Mouse (Mus musculus) liver, embryonic 11.5 days (tissue): ENCODE measurements around the gene Dnm1. TPM values are rescaled to one million over a fixed set of nuclear protein-coding genes. Genes with fewer than 3 reads are reported as not detected.
A peak's percentile ranks its signal among the peaks of the same experiment; 100 is the strongest.

Experiments
- ATAC-seq: fragments of 200-750 bp; cut with Nextera tagmentation; replicated peaks from 2 replicates; pipeline ENCODE4 v1.8.0; 2017; ENCODE audit warnings: moderate number of reproducible peaks, mild to moderate bottlenecking, moderate TSS enrichment, moderate library complexity; ENCODE audit not compliant: low FRiP score
- DNase-seq: peaks from one replicate; pipeline ENCODE4 v3.0.0-alpha.2; 2017; ENCODE audit warnings: low spot score
- H3K27ac ChIP-seq: fragments of 300-500 bp; sonication (generic); 2 replicates; pipeline ENCODE4 v1.5.1; 2014; ENCODE audit warnings: mild to moderate bottlenecking, low read depth, low read length, control low read depth
- H3K27me3 ChIP-seq: fragments of 300-500 bp; sonication (generic); replicated peaks from 2 replicates; pipeline ENCODE4 v1.6.1; 2014; ENCODE audit warnings: low read length, mixed read lengths; ENCODE audit not compliant: control insufficient read depth, insufficient read depth
- H3K36me3 ChIP-seq: fragments of 300-500 bp; sonication (generic); 2 replicates; pipeline ENCODE4 v1.6.1; 2014; ENCODE audit warnings: mild to moderate bottlenecking, low read length, moderate library complexity, mixed read lengths; ENCODE audit not compliant: control insufficient read depth, insufficient read depth
- H3K4me1 ChIP-seq: fragments of 300-500 bp; sonication (generic); replicated peaks from 2 replicates; pipeline ENCODE4 v1.6.1; 2014; ENCODE audit warnings: low read length, mixed read lengths; ENCODE audit not compliant: control insufficient read depth, insufficient read depth
- H3K4me2 ChIP-seq: fragments of 300-500 bp; sonication (generic); 2 replicates; pipeline ENCODE4 v1.6.1; 2014; ENCODE audit warnings: mild to moderate bottlenecking, control low read depth, moderate library complexity
- H3K4me3 ChIP-seq: fragments of 300-500 bp; sonication (generic); 2 replicates; pipeline ENCODE4 v1.5.1; 2014; ENCODE audit warnings: low read depth, low read length, control low read depth
- H3K9ac ChIP-seq: fragments of 300-500 bp; sonication (generic); 2 replicates; pipeline ENCODE4 v1.6.1; 2014; ENCODE audit warnings: low read depth, low read length, control low read depth
- H3K9me3 ChIP-seq: fragments of 300-500 bp; sonication (generic); 2 replicates; pipeline ENCODE4 v1.6.1; 2016; ENCODE audit warnings: low read length, inconsistent platforms, mixed read lengths; ENCODE audit not compliant: control insufficient read depth
- WGBS: fragments of 180-500 bp; shearing (Covaris S2); extraction: QIAGEN DNeasy Blood & Tissue Kit; methylation state at CpG from one replicate; pipeline ENCODE4 v1.1.7; 2014; 5-methylcytosine and 5-hydroxymethylcytosine counted together
- polyA plus RNA-seq: library from polyadenylated mRNA; unstranded; fragments of >200 nt; fragmentation: Nextera tagmentation; extraction: Ambion mirVana; gene quantifications from 2 replicates; pipeline ENCODE4 v1.2.1, GENCODE M21; 2014

Gene Dnm1
- polyA plus RNA-seq, 1 experiment from 2014 or later = 9.3 TPM

DNA sequence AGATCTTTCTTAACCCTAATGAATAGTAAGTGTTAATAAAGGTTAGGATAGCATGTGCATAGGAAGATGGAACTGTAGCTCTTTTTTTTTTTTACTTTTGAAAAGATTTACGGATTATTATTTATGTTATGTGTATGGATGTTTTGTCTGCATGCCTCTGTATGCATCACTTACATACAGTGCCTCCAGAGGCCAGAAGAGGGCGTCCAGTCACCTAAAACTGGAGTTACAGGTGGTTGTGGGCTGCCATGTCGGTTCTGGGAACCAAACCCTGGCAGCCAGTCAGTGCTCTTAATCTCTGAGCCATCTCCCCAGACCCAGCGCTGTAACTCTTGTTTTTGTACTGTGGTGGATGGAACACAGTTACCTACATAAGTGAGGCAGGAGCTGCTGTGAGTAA, 28.8 kb downstream of the Dnm1 start:
- Histone ChIP-seq H3K36me3 (no peaks in the 10 kb centered on the region), H3K27me3 (peaks cover 10% of the 10 kb centered on the region; the same call in 1 of the 2 replicates), H3K4me1 (peaks cover 6% of the 10 kb centered on the region), H3K4me3 (no peak overlapping the region), H3K27ac (no peak overlapping the region), H3K4me2 (no peak overlapping the region), H3K9ac (no peak overlapping the region), H3K9me3 (no peaks in the 10 kb centered on the region)
- ATAC-seq (no peak), DNase-seq (no peak)
- WGBS = 48% methylated on average over 4 of the region's 4 CpGs

DNA sequence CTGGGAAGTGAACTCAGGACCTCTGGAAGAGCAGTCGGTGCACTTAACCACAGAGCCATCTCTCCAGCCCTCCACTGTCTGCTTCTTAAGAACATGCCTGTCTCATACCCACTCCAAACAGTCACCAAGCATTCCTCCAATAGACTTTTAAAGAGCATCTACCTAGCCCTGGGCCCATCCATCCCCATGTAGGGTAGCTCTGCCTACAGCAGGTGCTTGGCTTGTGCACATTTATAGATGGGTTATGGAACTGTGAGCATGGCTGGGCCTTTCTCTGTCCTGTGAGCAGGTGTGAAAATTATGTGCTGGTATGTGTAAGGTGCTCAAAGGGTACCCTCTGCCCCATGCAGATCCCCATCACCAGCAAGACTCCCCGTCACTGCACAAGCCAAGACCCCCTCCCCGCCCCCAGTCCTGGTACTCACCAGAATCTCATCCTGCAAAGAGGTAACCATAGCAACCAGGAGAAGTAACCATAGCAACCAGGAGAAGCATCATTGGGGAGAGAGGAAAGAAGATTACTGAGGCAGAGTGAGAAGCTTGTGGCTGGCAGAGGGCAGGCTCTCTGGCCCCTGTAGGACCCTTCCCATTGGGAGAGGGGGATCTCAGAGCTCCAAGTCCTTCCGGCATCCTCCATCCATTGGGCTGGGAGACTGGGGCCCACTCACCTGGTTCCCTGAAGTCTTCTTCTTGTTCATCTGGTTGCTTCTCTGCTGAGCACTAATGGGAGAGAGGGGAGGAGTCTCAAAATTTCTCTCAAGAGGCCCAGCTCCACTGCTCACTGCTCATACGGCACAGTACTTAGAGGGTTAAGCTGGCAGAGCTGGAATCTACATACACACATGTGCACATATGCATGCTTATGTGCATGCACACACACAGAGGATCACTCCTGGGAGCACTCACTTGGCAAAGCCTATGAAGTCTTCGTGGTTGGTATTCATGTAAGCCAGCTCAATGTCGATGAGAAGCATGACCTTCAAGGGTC, 30.1 kb downstream of the Dnm1 start:
- ATAC-seq = no peak
- H3K4me3 ChIP-seq = no peak overlapping the region
- H3K4me2 ChIP-seq = no peak overlapping the region
- no peak for DNase-seq
- no peak overlapping the region for H3K27ac ChIP-seq
- peaks cover 11% of the 10 kb centered on the region for H3K4me1 ChIP-seq
- H3K36me3 ChIP-seq = no peaks in the 10 kb centered on the region
- no peak overlapping the region for H3K9ac ChIP-seq
- 83% methylated on average over 7 of the region's 7 CpGs for WGBS
- H3K9me3 ChIP-seq = no peaks in the 10 kb centered on the region
- peaks cover 20% of the 10 kb centered on the region for H3K27me3 ChIP-seq

DNA sequence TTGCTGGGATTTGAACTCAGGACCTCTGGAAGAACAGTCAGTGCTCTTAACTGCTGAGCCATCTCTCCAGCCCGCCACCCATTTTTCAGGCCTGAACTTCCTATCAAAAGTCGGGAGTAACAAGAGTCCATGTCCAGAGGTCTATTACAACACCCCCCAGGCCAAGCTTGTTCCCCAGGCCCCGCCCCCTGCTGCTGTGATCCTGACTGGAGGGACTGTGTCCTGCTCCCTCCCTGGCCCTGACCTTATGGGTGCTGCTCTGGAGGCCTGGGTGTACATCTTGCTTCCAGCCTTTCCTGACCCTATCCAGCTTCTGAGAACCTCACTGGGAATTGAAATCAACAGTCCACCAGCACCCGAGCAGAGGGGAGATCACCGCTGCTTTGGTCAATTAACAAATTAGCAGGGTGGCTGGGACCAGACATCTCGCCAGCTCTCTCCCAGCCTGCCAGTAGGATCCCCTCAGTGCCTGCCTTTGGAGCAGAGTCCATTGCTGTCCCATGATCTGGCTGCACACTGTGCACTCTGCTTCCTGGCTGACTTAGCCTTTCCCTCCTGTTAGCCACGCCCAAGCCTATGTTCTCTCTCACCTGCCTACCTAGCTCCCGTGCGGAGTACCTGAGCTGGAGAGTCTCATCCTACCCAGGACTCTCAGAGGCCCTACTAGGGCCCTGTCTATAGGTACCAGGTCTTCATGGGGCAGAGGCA, 31.4 kb downstream of the Dnm1 start:
- peaks cover 33% of the 10 kb centered on the region for H3K27me3 ChIP-seq
- H3K9ac ChIP-seq = no peak overlapping the region
- ATAC-seq = no peak
- 67% methylated on average over 9 of the region's 9 CpGs for WGBS
- H3K27ac ChIP-seq = no peak overlapping the region
- no peaks in the 10 kb centered on the region for H3K9me3 ChIP-seq
- H3K4me2 ChIP-seq = no peak overlapping the region
- H3K4me1 ChIP-seq = peaks cover 22% of the 10 kb centered on the region
- no peaks in the 10 kb centered on the region for H3K36me3 ChIP-seq
- no peak for DNase-seq
- H3K4me3 ChIP-seq = no peak overlapping the region

DNA sequence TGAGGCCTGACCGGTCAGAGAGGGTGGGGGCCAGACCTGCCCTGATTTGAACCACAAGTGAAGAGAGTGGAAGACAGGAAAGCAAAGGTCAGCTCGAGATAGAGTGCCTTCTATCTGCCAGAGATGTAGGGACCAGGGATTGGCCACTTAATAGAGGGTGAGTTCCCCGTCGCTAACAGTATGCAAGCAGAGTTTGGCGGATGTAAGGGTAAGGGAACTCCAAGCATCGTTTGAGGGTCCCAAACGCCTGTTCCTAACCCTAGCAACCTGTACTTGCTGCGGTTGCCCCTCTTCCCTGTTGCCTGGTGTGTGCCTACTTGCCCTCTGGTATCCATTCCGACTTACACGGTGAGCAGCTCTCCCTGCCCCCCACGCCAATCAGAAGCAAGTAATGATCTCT, 32.4 kb downstream of the Dnm1 start:
- H3K27me3 ChIP-seq = peaks cover 36% of the 10 kb centered on the region
- no peak overlapping the region for H3K9ac ChIP-seq
- no peaks in the 10 kb centered on the region for H3K36me3 ChIP-seq
- DNase-seq (no peak), ATAC-seq (no peak)
- no peak overlapping the region for H3K4me2 ChIP-seq
- 62% methylated on average over 11 of the region's 11 CpGs for WGBS
- H3K27ac ChIP-seq = no peak overlapping the region
- H3K4me1 ChIP-seq = peaks cover 23% of the 10 kb centered on the region
- H3K9me3 ChIP-seq = no peaks in the 10 kb centered on the region
- H3K4me3 ChIP-seq = no peak overlapping the region

DNA sequence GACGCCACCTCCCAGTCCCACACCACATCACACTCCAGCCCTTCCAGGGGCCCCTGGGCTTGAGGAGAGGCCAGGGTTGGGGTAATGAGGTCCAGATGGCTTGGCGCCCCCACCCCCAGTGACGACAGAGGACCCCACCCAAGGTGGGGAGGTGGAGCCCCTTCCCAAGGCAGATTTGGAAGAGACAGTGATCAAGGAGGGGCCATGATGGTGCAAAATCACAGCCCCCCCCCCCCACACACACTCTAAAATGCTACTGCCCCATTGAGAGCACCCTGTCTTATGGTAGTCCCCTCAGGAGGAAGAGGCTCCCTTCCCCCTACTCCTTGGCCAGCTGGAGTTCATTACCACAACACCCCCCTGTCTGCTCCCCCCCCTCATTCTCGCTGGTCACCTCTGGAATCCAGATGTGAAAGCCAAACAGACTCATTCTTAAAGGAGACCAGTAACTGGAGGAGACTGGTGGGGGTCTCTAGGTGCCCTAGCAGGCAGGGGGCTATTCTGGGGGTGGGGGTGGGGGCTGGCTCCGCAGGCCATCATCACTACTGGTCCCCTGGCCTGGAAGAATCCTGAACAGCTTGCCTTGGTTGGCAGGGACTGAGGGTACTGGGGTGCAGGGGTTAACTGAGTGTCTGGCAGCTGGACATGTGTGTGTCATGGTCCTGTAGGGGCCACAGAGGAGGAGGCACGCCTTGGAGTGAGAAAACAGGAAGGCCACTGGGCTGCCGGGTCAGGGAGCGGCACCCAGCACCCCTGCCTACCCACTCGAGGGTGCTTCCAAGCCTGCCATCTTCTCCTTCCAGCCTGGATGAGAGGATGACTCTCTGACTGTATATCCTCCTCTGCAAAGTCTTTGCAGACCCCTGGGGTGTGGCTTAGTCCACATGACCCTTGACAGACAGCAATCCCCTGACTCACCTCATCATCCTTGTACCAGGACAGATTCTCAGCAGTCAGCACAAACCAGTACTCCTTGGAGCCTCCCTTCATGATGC, 33.3 kb downstream of the Dnm1 start:
- 30% methylated on average over 9 of the region's 9 CpGs for WGBS
- H3K9me3 ChIP-seq = no peaks in the 10 kb centered on the region
- ATAC-seq (no peak), DNase-seq (no peak)
- peaks cover 42% of the 10 kb centered on the region for H3K27me3 ChIP-seq
- H3K4me1 ChIP-seq = peaks cover 26% of the 10 kb centered on the region
- no peak overlapping the region for H3K9ac ChIP-seq
- H3K4me3 ChIP-seq = no peak overlapping the region
- H3K27ac ChIP-seq = no peak overlapping the region
- no peaks in the 10 kb centered on the region for H3K36me3 ChIP-seq
- no peak overlapping the region for H3K4me2 ChIP-seq

DNA sequence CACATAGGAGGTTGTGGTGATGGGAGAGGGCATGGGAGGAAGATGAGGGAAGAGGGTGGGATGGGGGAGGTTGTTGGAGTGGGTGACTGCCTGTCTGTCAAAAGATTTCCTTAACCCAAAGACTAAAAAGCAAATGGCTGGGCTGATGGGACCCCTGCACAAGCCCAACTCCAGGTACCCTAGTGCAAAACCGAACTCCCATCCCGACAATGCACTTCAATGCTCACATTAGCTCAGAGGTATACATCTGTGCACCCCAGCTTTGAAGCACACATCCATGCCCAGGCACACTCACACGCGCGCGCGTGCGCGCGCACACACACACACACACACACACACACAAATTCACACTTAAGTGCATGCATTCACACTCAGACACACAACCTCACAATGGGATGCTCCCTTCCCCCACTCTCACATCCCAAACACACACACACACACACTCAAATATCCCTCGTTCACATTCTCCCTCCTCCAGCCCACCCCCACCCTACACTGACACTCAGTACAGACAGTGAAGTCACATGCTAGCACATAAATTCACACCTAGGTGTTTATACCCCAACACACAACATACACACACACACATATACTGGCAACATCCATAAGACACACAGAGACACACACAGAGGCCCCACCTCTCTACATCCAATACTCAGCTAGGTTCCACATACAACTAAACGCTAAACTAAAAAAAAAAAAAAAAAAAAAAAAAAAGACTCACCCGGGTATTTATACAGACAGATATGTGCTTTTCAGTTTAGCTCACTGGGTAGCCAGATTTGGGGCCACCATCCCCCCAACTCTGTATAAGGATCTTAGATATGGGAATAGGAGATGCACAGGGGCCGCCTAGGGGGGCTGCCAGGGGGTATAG, 34.2 kb downstream of the Dnm1 start:
- peak overlapping the region; percentile 62 for H3K4me2 ChIP-seq
- H3K27ac ChIP-seq = peak overlapping the region; percentile 47
- 68% methylated on average over 14 of the region's 14 CpGs for WGBS
- no peaks in the 10 kb centered on the region for H3K36me3 ChIP-seq
- H3K4me3 ChIP-seq = peak overlapping the region; percentile 44
- DNase-seq = no peak
- H3K9me3 ChIP-seq = no peaks in the 10 kb centered on the region
- H3K27me3 ChIP-seq = peaks cover 45% of the 10 kb centered on the region
- peak overlapping the region; percentile 44; the same call in 1 of the 2 replicates for H3K9ac ChIP-seq
- ATAC-seq = no peak
- H3K4me1 ChIP-seq = peaks cover 26% of the 10 kb centered on the region

DNA sequence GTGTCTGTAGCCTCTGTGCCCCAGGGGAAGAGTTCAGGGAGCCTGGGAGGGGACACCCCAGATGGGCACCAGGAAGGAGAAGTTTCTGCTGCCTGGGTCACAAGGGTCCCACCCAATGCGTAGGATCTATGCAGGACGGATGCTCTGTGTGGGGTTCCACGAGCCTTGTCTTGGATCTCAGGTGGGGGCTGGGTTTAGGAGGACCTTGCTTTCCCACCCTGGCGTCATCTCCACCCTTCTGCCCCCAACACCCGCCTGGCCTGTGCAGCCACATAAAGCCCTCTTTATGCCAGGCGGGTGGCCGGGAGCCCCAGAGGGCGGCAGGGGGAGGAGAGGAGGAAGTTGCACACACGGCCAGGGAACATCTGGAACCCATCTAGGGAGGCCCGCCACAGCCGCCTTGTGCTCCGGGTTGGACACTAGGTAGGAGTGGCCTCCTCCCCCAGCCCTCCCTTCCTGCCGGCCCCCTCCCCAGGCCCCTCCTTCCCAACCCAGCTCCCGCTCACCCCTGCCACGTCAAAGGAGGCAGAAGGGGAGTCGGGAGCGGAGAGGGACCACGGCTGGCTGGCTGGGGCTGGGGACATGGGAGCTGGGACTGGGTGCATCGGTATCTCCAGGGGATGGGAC, 35.2 kb downstream of the Dnm1 start:
- Histone ChIP-seq H3K9ac (peak overlapping the region; percentile 44; the same call in 1 of the 2 replicates), H3K36me3 (no peaks in the 10 kb centered on the region), H3K9me3 (no peaks in the 10 kb centered on the region), H3K27me3 (peaks cover 50% of the 10 kb centered on the region), H3K4me2 (peak overlapping the region; percentile 62), H3K27ac (peak overlapping the region; percentile 47), H3K4me1 (peaks cover 26% of the 10 kb centered on the region), H3K4me3 (peak overlapping the region; percentile 44)
- ATAC-seq = peak; percentile 53
- DNase-seq = peak; percentile 70
- 14% methylated on average over 19 of the region's 19 CpGs for WGBS
